Mouse (Mus musculus): ENCODE measurements around the gene Gpr61. TPM values are rescaled to one million over a fixed set of nuclear protein-coding genes. Genes with fewer than 3 reads are reported as not detected.

The Gpr61 gene
- polyA plus RNA-seq, 1 experiment from 2014 or later, result 0.63 TPM

DNA sequence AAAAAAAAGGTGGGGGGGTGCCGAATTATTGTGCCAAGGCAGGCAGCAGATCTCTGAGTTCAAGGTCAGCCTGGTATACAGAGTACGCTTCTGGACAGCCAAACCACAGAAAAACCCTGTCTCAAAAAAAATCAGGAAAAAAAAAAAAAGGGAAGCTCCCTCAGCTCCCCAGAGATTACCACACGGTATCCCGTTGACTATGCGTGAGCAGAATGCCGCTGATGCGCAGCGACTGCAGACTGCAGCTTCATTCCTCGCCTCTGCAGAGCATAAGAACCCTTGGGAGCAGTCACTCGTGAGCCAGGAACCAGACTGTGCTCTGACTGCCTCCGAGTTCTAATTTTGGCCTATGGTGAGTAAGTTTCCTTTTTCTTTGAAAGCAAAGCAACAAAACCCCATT lies 20.0 kb downstream of the Gpr61 start:
- Histone ChIP-seq H3K36me3 (replicated peaks) (no peaks in the 10 kb centered on the region; the same call in 1 of the 2 replicates), H3K4me3 (replicated peaks) (no peak overlapping the region), H3K4me2 (no peak overlapping the region), H3K27ac (no peak overlapping the region), H3K4me1 (0 out of 2 replicates have a peak, but pooled peaks cover 5% of the 10 kb centered on the region), H3K27me3 (no peaks in the 10 kb centered on the region), H3K9ac (no peak overlapping the region), H3K9me3 (no peaks in the 10 kb centered on the region)
- 83% methylated on average over 11 of the region's 11 CpGs for WGBS
- ATAC-seq (ENCODE audit: low FRiP score), result no peak

DNA sequence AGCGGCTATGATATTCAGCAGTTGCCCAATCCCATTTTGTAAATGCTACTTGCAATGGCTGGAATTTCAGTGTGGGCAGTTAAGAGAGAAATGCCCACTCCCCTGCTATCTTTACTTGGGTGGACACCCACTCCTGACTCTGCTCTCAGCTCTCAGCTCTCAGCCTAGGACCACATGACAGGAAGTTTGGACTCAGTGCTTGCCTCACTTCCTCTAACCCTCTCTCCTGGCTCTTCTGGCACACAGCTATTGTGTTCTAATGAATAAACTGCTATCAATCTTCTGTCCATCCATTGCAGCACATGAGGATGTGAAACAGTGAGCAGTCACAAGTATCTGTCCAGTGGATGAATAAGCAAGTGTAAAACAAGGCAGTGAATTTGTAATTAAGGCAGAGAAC lies 22.2 kb downstream of the Gpr61 start:
- H3K9me3 ChIP-seq, result no peaks in the 10 kb centered on the region
- 0 out of 2 replicates have a peak, but pooled peaks cover 5% of the 10 kb centered on the region for H3K4me1 ChIP-seq
- H3K27me3 ChIP-seq, result no peaks in the 10 kb centered on the region
- no peak overlapping the region for H3K9ac ChIP-seq
- H3K4me2 ChIP-seq, result no peak overlapping the region
- H3K4me3 ChIP-seq (replicated peaks), result no peak overlapping the region
- H3K27ac ChIP-seq, result no peak overlapping the region
- WGBS, result 89% methylated on average over 1 of the region's 1 CpGs
- ATAC-seq (ENCODE audit: low FRiP score), result no peak
- H3K36me3 ChIP-seq (replicated peaks), result no peaks in the 10 kb centered on the region; the same call in 1 of the 2 replicates

DNA sequence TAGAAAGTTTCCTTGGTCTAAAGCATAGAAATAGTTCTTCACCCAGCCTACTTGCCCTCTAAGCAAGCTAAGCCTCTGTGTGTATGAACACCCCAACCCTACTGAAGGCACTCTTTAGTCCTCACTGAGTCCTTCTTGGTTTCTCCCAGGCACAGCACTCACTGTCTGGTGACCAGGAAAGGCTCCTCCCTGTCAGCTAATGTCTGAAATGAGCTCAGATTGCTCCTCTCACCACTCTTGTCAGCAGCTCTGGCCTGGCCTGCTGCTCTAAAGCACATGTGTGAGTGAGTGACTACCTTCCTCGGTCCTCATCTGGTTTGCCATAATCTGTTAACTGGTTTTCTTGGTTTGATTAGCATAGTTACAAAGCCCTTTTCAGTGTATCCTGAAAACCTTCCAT lies 22.9 kb downstream of the Gpr61 start:
- ATAC-seq (ENCODE audit: low FRiP score), result no peak
- WGBS, result 87% methylated on average over 1 of the region's 1 CpGs

DNA sequence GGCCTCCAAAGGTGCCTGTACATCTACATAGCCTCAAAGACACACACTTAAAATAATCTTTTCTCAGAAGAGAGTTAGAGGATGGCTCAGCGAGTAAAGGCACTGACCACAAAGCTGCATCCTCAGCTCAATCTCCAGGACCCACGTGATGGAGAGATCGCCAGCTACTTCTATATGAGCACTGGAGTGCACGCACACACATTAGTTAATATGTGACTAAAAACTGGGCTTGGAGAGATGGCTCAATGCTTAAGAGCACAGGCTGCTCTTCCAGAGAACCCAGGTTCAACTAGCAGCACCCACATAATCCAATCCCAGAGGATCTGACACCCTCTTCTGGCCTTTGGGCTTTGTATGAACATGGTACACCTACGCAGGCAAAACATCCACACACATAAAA lies 23.5 kb downstream of the Gpr61 start:
- H3K36me3 ChIP-seq (replicated peaks), result no peaks in the 10 kb centered on the region
- 0 out of 2 replicates have a peak, but pooled peaks cover 5% of the 10 kb centered on the region for H3K4me1 ChIP-seq
- H3K27me3 ChIP-seq, result no peaks in the 10 kb centered on the region
- H3K4me3 ChIP-seq (replicated peaks), result no peak overlapping the region
- no peaks in the 10 kb centered on the region for H3K9me3 ChIP-seq
- no peak for ATAC-seq (ENCODE audit: low FRiP score)
- no peak overlapping the region for H3K9ac ChIP-seq
- no peak overlapping the region for H3K27ac ChIP-seq
- H3K4me2 ChIP-seq, result no peak overlapping the region
- whole genome bisulfite sequencing, result 95% methylated on average over 5 of the region's 5 CpGs

More for the DNA sequence above, 22.9 kb downstream of the Gpr61 start:
- H3K4me2 ChIP-seq, result no peak overlapping the region
- no peak overlapping the region for H3K9ac ChIP-seq
- no peak overlapping the region for H3K4me3 ChIP-seq (replicated peaks)
- 0 out of 2 replicates have a peak, but pooled peaks cover 5% of the 10 kb centered on the region for H3K4me1 ChIP-seq
- H3K9me3 ChIP-seq, result no peaks in the 10 kb centered on the region
- H3K27me3 ChIP-seq, result no peaks in the 10 kb centered on the region
- H3K27ac ChIP-seq, result no peak overlapping the region
- H3K36me3 ChIP-seq (replicated peaks), result no peaks in the 10 kb centered on the region

DNA sequence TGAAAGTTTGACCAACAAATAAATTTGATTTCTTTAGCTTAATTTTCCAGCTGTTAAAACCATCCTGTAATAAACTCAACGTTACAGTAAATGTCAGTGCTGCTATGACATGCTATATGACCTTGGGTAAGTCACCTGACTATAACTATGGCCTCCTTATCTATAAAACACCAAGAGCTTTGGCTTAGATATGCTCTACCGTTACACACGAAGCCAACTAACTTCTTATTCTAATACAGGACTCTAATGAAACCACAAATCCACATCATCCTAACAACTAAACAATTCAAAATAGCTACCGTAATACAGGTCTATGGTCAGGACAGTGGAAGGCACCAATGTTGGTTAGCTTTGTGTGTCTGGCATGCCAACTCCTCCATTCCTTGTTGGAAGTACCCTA lies 24.9 kb downstream of the Gpr61 start:
- no peak overlapping the region for H3K9ac ChIP-seq
- H3K4me2 ChIP-seq, result no peak overlapping the region
- no peaks in the 10 kb centered on the region for H3K27me3 ChIP-seq
- no peak for ATAC-seq (ENCODE audit: low FRiP score)
- no peak overlapping the region for H3K4me3 ChIP-seq (replicated peaks)
- H3K36me3 ChIP-seq (replicated peaks), result no peaks in the 10 kb centered on the region
- 0 out of 2 replicates have a peak, but pooled peaks cover 5% of the 10 kb centered on the region for H3K4me1 ChIP-seq
- no peaks in the 10 kb centered on the region for H3K9me3 ChIP-seq
- H3K27ac ChIP-seq, result no peak overlapping the region
- 96% methylated on average over 4 of the region's 4 CpGs for whole genome bisulfite sequencing

DNA sequence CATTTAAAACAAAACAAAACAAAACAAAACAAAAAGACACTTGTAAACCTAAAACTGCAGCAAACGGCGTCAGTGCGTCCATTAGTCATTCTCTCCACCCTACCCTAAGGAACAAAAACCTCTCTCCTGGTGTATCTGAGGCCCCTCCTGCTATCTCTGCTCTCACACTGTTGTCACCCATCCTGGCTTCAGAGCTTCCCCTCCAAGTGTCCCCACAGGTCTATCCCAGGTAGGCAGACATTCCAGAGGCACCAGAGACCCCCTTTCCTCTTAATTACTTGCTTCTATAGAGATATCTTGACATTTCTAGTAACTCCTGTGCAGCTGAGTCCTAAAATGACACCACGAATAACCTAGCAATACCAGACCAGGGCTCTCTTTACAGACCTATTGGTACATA lies 25.3 kb downstream of the Gpr61 start:
- Histone ChIP-seq H3K9ac (no peak overlapping the region), H3K36me3 (replicated peaks) (no peaks in the 10 kb centered on the region), H3K27ac (no peak overlapping the region), H3K4me1 (0 out of 2 replicates have a peak, but pooled peaks cover 5% of the 10 kb centered on the region), H3K9me3 (no peaks in the 10 kb centered on the region), H3K27me3 (no peaks in the 10 kb centered on the region), H3K4me2 (no peak overlapping the region), H3K4me3 (replicated peaks) (no peak overlapping the region)
- ATAC-seq (ENCODE audit: low FRiP score), result no peak
- WGBS, result 95% methylated on average over 4 of the region's 4 CpGs

DNA sequence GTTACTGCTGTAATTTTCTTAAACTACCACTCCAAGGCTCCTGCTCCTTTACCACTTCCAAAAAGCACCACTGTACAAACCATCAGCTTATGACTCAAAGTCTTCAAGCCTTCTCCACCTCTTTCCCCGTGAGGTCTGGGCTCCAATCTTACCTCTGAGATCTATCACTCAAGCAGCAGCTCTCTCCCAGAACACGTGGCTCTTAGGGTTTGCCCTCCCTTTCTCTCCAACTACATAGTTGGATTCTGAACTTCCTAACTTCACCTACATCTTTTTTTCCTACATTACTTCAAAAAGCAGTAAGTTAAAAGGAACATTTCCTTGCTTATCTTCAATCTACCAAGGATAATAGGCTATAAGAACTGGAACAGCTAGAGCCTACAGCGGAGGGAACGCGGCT lies 26.2 kb downstream of the Gpr61 start:
- WGBS, result 85% methylated on average over 5 of the region's 5 CpGs
- 0 out of 2 replicates have a peak, but pooled peaks cover 5% of the 10 kb centered on the region for H3K4me1 ChIP-seq
- H3K4me2 ChIP-seq, result no peak overlapping the region
- no peaks in the 10 kb centered on the region for H3K27me3 ChIP-seq
- no peak overlapping the region for H3K9ac ChIP-seq
- ATAC-seq (ENCODE audit: low FRiP score), result no peak
- peaks cover under 1% of the 10 kb centered on the region; the same call in 1 of the 2 replicates for H3K36me3 ChIP-seq (replicated peaks)
- H3K27ac ChIP-seq, result no peak overlapping the region
- H3K9me3 ChIP-seq, result no peaks in the 10 kb centered on the region
- H3K4me3 ChIP-seq (replicated peaks), result no peak overlapping the region

DNA sequence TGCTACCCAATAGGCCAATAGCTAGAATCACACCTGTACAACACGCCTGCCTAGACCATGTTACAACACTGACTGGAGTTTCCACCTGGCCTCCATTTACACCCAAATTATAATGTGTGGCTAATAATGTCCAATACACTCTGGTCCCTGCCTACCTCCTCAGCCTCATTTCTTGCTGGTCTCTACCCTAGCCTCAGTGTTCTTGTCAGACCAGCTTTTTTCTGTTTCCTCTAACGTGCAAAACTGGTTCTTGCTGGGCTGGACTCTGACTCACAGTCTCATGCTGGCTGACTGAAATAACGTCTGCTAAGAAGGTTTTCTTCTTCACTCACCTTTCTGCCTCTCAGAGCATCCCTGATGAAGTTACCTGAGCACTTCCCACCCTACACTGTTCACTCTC lies 28.4 kb downstream of the Gpr61 start:
- no peak overlapping the region for H3K27ac ChIP-seq
- H3K9me3 ChIP-seq, result no peaks in the 10 kb centered on the region
- H3K9ac ChIP-seq, result no peak overlapping the region
- no peak for ATAC-seq (ENCODE audit: low FRiP score)
- no peaks in the 10 kb centered on the region for H3K4me1 ChIP-seq
- H3K36me3 ChIP-seq (replicated peaks), result peaks cover 16% of the 10 kb centered on the region
- WGBS, result 92% methylated on average over 3 of the region's 3 CpGs
- no peak overlapping the region for H3K4me2 ChIP-seq
- no peak overlapping the region for H3K4me3 ChIP-seq (replicated peaks)
- H3K27me3 ChIP-seq, result no peaks in the 10 kb centered on the region

DNA sequence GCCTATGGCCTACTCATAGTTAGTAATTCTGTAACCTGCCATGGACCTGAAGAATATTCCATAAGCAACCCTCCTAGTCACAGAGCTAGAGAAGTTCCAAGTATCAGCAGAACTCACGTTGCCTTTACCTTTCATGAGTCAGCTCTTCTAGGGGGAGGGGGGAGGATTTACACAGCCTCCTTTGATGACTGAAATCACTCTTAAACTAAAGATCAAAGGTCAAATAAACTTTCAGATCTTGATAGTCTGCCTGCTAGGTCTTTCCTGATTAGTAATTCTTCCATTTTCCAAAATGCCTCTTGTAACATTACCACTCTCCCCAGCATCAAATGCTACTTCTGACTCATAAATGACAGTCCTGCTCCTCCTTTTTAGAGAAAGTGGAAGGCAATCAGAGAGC lies 30.6 kb downstream of the Gpr61 start:
- no peaks in the 10 kb centered on the region for H3K4me1 ChIP-seq
- no peak for ATAC-seq (ENCODE audit: low FRiP score)
- H3K9me3 ChIP-seq, result no peaks in the 10 kb centered on the region
- WGBS, result 59% methylated on average over 1 of the region's 1 CpGs
- H3K27me3 ChIP-seq, result no peaks in the 10 kb centered on the region
- no peak overlapping the region for H3K4me2 ChIP-seq
- H3K4me3 ChIP-seq (replicated peaks), result no peak overlapping the region
- H3K9ac ChIP-seq, result no peak overlapping the region
- H3K36me3 ChIP-seq (replicated peaks), result peaks cover 31% of the 10 kb centered on the region
- no peak overlapping the region for H3K27ac ChIP-seq

DNA sequence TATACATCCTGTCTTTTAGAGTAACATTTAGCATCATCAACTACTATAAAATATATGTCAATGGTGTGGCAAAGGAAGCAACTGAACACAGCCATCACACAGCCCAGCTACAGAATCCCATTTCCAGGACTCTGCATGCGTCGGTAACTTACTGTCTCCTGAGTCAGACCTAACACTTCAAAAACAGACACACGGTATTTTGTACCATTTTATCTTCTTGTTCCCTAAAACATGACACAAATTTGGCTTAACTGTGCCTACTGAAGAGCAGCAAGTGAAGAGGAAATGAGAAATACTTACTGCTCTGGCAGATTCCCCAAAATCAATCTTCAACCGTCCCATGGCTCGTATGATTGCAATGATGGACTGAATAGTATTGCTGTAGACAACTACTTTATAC lies 31.4 kb downstream of the Gpr61 start:
- no peaks in the 10 kb centered on the region for H3K27me3 ChIP-seq
- no peak overlapping the region for H3K4me3 ChIP-seq (replicated peaks)
- H3K36me3 ChIP-seq (replicated peaks), result peaks cover 38% of the 10 kb centered on the region
- WGBS, result 93% methylated on average over 5 of the region's 5 CpGs
- H3K27ac ChIP-seq, result no peak overlapping the region
- no peak overlapping the region for H3K4me2 ChIP-seq
- no peaks in the 10 kb centered on the region for H3K9me3 ChIP-seq
- H3K4me1 ChIP-seq, result no peaks in the 10 kb centered on the region
- ATAC-seq (ENCODE audit: low FRiP score), result no peak
- H3K9ac ChIP-seq, result no peak overlapping the region

DNA sequence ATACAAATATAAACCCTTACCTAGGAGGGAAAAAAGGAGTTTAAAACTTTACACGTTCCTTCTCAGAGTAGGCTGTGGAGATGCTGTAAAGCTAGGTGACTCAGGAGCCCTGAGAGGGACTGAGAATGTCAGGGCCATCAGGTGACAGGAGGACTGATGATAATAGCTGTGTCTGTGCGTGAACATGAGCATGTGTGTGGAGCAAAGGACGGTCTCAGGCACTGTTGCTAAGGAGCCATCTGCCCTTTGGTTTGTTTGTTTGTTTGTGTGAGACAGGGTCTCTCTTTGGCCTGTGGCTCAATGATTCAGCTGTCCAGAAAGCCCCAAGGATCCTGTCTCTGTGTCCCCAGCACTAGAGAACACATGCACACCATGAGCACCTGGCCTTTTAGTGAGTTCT lies 33.6 kb downstream of the Gpr61 start:
- H3K9ac ChIP-seq, result no peak overlapping the region
- peaks cover 51% of the 10 kb centered on the region for H3K36me3 ChIP-seq (replicated peaks)
- H3K4me2 ChIP-seq, result no peak overlapping the region
- H3K9me3 ChIP-seq, result no peaks in the 10 kb centered on the region
- ATAC-seq (ENCODE audit: low FRiP score), result no peak
- no peaks in the 10 kb centered on the region for H3K27me3 ChIP-seq
- 96% methylated on average over 3 of the region's 3 CpGs for WGBS
- no peaks in the 10 kb centered on the region for H3K4me1 ChIP-seq
- no peak overlapping the region for H3K27ac ChIP-seq
- no peak overlapping the region for H3K4me3 ChIP-seq (replicated peaks)

DNA sequence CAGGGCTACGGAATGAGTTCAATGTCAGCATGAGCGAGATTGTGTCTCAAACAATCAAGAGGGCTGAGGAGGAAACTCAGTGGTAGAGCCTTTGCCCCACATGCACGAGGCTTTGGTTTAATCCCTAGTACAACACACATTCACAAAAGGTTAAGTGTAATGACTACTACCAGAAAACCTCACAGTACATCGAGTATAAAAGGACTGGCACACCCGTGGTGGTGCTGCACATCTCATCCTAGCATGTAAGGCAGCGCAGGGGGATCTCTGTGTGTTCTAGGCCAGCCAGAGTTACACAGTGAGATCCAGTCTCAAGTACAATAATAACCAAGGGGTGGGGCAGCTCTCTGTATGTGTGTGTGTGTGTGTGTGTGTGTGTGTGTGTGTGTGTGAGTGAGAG lies 37.2 kb downstream of the Gpr61 start:
- WGBS, result 91% methylated on average over 6 of the region's 6 CpGs
- peaks cover 67% of the 10 kb centered on the region for H3K36me3 ChIP-seq (replicated peaks)

DNA sequence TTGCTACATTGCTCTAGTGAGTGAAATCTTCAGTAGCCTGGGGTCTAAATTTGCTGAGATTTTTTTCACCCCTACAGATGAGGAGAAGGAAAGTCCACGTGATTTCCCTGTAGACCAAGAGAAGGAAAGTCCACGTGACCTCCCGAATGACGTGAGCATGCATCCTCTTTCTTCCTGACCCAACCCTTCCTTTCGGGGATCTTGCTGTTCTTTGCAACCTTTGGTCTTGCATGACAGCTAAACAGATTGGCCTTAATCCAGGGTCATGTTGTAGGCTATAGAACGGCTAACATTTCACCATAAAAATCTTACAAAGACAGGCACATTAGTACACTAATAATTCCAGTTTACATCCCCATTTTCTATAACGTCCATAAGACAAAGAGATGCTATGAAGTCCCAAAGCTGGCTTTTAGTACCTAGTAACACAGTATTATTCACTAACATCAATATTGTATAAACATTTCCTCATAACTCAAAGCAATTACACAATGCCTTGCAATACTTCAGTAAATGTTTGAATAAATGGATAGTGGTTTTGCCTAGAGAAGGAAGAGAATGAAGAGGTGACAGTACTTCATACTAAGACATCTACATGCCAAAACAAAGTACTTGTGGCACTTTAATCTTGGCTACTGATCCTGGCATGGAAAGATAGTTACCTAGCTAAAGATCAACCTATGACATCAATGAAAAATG lies 40.9 kb downstream of the Gpr61 start:
- no peak overlapping the region for H3K27ac ChIP-seq
- no peaks in the 10 kb centered on the region for H3K9me3 ChIP-seq
- H3K4me2 ChIP-seq, result no peak overlapping the region
- peaks cover 76% of the 10 kb centered on the region for H3K36me3 ChIP-seq (replicated peaks)
- no peaks in the 10 kb centered on the region for H3K4me1 ChIP-seq
- H3K4me3 ChIP-seq (replicated peaks), result no peak overlapping the region
- 96% methylated on average over 7 of the region's 7 CpGs for WGBS
- H3K27me3 ChIP-seq, result no peaks in the 10 kb centered on the region
- no peak overlapping the region for H3K9ac ChIP-seq
- no peak for ATAC-seq (ENCODE audit: low FRiP score)

More for the DNA sequence above, 37.2 kb downstream of the Gpr61 start:
- no peak for ATAC-seq (ENCODE audit: low FRiP score)
- Histone ChIP-seq H3K4me3 (replicated peaks) (no peak overlapping the region), H3K9me3 (no peaks in the 10 kb centered on the region), H3K9ac (no peak overlapping the region), H3K27me3 (no peaks in the 10 kb centered on the region), H3K27ac (no peak overlapping the region), H3K4me2 (no peak overlapping the region), H3K4me1 (no peaks in the 10 kb centered on the region)
